Mouse (Mus musculus): ENCODE data around the gene Tk1. TPM values are rescaled to one million over a fixed set of nuclear protein-coding genes. Genes with fewer than 3 reads are reported as not detected.
"Not testable (repeated sequence)": the region's sequence is repeated elsewhere in the genome, so short reads cannot be mapped to it uniquely, and the experiment has no call there.

Tk1 gene
- polyA plus RNA-seq, 1 experiment from 2014 or later, result 159 TPM

GRCm38 (mm10) chr11:117821868-117822267 lies 4.0 kb downstream of the Tk1 start:
- Histone ChIP-seq H3K9me3 (ENCODE audit: control insufficient read depth, low read length) (no peaks in the 10 kb centered on the region), H3K27ac (ENCODE audit: low read depth) (no peak overlapping the region), H3K9ac (ENCODE audit: low read length) (no peak overlapping the region), H3K27me3 (replicated peaks; ENCODE audit: control insufficient read depth, insufficient read depth, low read length) (no peaks in the 10 kb centered on the region), H3K4me3 (ENCODE audit: low read depth, low read length) (no peak overlapping the region), H3K36me3 (ENCODE audit: control insufficient read depth, insufficient read depth, low read length) (peaks cover 65% of the 10 kb centered on the region), H3K4me2 (ENCODE audit: low read length) (no peak overlapping the region), H3K4me1 (replicated peaks; ENCODE audit: control insufficient read depth, insufficient read depth, low read length) (peaks cover 24% of the 10 kb centered on the region)
- no peak for ATAC-seq (replicated peaks; ENCODE audit: low FRiP score, low TSS enrichment, low read depth)
- 86% methylated on average over 9 of the region's 9 CpGs for WGBS
- DNase-seq (ENCODE audit: low spot score), result no peak

GRCm38 (mm10) chr11:117820173-117820572 lies 5.7 kb downstream of the Tk1 start:
- H3K27me3 ChIP-seq (replicated peaks; ENCODE audit: control insufficient read depth, insufficient read depth, low read length), result no peaks in the 10 kb centered on the region
- peaks cover 79% of the 10 kb centered on the region for H3K36me3 ChIP-seq (ENCODE audit: control insufficient read depth, insufficient read depth, low read length)
- no peak overlapping the region for H3K9ac ChIP-seq (ENCODE audit: low read length)
- no peak overlapping the region for H3K4me2 ChIP-seq (ENCODE audit: low read length)
- H3K4me3 ChIP-seq (ENCODE audit: low read depth, low read length), result no peak overlapping the region
- ATAC-seq (replicated peaks; ENCODE audit: low FRiP score, low TSS enrichment, low read depth), result no peak
- H3K4me1 ChIP-seq (replicated peaks; ENCODE audit: control insufficient read depth, insufficient read depth, low read length), result peaks cover 17% of the 10 kb centered on the region
- no peak overlapping the region for H3K27ac ChIP-seq (ENCODE audit: low read depth)
- no peaks in the 10 kb centered on the region for H3K9me3 ChIP-seq (ENCODE audit: control insufficient read depth, low read length)
- 91% methylated on average over 7 of the region's 7 CpGs for WGBS
- DNase-seq (ENCODE audit: low spot score), result no peak

GRCm38 (mm10) chr11:117819095-117819494 lies 6.8 kb downstream of the Tk1 start:
- Histone ChIP-seq H3K4me1 (replicated peaks; ENCODE audit: control insufficient read depth, insufficient read depth, low read length) (peaks cover 14% of the 10 kb centered on the region), H3K9ac (ENCODE audit: low read length) (no peak overlapping the region), H3K27me3 (replicated peaks; ENCODE audit: control insufficient read depth, insufficient read depth, low read length) (no peaks in the 10 kb centered on the region), H3K4me2 (ENCODE audit: low read length) (no peak overlapping the region), H3K36me3 (ENCODE audit: control insufficient read depth, insufficient read depth, low read length) (peaks cover 90% of the 10 kb centered on the region), H3K27ac (ENCODE audit: low read depth) (no peak overlapping the region), H3K4me3 (ENCODE audit: low read depth, low read length) (no peak overlapping the region), H3K9me3 (ENCODE audit: control insufficient read depth, low read length) (no peaks in the 10 kb centered on the region)
- no peak for DNase-seq (ENCODE audit: low spot score)
- WGBS, result 85% methylated on average over 8 of the region's 8 CpGs
- ATAC-seq (replicated peaks; ENCODE audit: low FRiP score, low TSS enrichment, low read depth), result no peak

GRCm38 (mm10) chr11:117816389-117816996 lies 9.4 kb downstream of the Tk1 start:
- H3K27me3 ChIP-seq (replicated peaks; ENCODE audit: control insufficient read depth, insufficient read depth, low read length), result no peaks in the 10 kb centered on the region
- DNase-seq (ENCODE audit: low spot score), result no peak
- no peak for ATAC-seq (replicated peaks; ENCODE audit: low FRiP score, low TSS enrichment, low read depth)
- H3K9ac ChIP-seq (ENCODE audit: low read length), result no peak overlapping the region
- H3K4me1 ChIP-seq (replicated peaks; ENCODE audit: control insufficient read depth, insufficient read depth, low read length), result no peaks in the 10 kb centered on the region
- no peaks in the 10 kb centered on the region for H3K9me3 ChIP-seq (ENCODE audit: control insufficient read depth, low read length)
- H3K4me2 ChIP-seq (ENCODE audit: low read length), result no peak overlapping the region
- WGBS, result 82% methylated on average over 12 of the region's 13 CpGs
- no peak overlapping the region for H3K27ac ChIP-seq (ENCODE audit: low read depth)
- peaks cover 89% of the 10 kb centered on the region for H3K36me3 ChIP-seq (ENCODE audit: control insufficient read depth, insufficient read depth, low read length)
- no peak overlapping the region for H3K4me3 ChIP-seq (ENCODE audit: low read depth, low read length)

- WGBS, result 81% methylated on average over 9 of the region's 9 CpGs
- H3K4me3 ChIP-seq (ENCODE audit: low read depth, low read length); DNase-seq (ENCODE audit: low spot score): not testable (repeated sequence)
Measured at GRCm38 (mm10) chr11:117815850-117816249, 10.0 kb downstream of the Tk1 start.

GRCm38 (mm10) chr11:117814704-117815366 lies 11.1 kb downstream of the Tk1 start:
- Histone ChIP-seq H3K4me3 (ENCODE audit: low read depth, low read length) (no peak overlapping the region), H3K27ac (ENCODE audit: low read depth) (no peak overlapping the region), H3K9ac (ENCODE audit: low read length) (no peak overlapping the region), H3K4me1 (replicated peaks; ENCODE audit: control insufficient read depth, insufficient read depth, low read length) (peaks cover 7% of the 10 kb centered on the region), H3K27me3 (replicated peaks; ENCODE audit: control insufficient read depth, insufficient read depth, low read length) (no peaks in the 10 kb centered on the region), H3K4me2 (ENCODE audit: low read length) (no peak overlapping the region), H3K9me3 (ENCODE audit: control insufficient read depth, low read length) (no peaks in the 10 kb centered on the region), H3K36me3 (ENCODE audit: control insufficient read depth, insufficient read depth, low read length) (peaks cover 73% of the 10 kb centered on the region)
- DNase-seq (ENCODE audit: low spot score), result no peak
- 88% methylated on average over 6 of the region's 6 CpGs for WGBS
- ATAC-seq (replicated peaks; ENCODE audit: low FRiP score, low TSS enrichment, low read depth), result no peak

More at GRCm38 (mm10) chr11:117815850-117816249, 10.0 kb downstream of the Tk1 start:
- not testable (repeated sequence) for H3K9ac ChIP-seq (ENCODE audit: low read length); H3K27ac ChIP-seq (ENCODE audit: low read depth); H3K4me2 ChIP-seq (ENCODE audit: low read length); H3K9me3 ChIP-seq (ENCODE audit: control insufficient read depth, low read length); ATAC-seq (replicated peaks; ENCODE audit: low FRiP score, low TSS enrichment, low read depth); H3K4me1 ChIP-seq (replicated peaks; ENCODE audit: control insufficient read depth, insufficient read depth, low read length); H3K27me3 ChIP-seq (replicated peaks; ENCODE audit: control insufficient read depth, insufficient read depth, low read length)
- peaks cover 83% of the 10 kb centered on the region for H3K36me3 ChIP-seq (ENCODE audit: control insufficient read depth, insufficient read depth, low read length)

GRCm38 (mm10) chr11:117813867-117814266 lies 12.0 kb downstream of the Tk1 start:
- no peaks in the 10 kb centered on the region for H3K9me3 ChIP-seq (ENCODE audit: control insufficient read depth, low read length)
- H3K9ac ChIP-seq (ENCODE audit: low read length), result no peak overlapping the region
- H3K27me3 ChIP-seq (replicated peaks; ENCODE audit: control insufficient read depth, insufficient read depth, low read length), result no peaks in the 10 kb centered on the region
- no peak overlapping the region for H3K4me2 ChIP-seq (ENCODE audit: low read length)
- H3K4me3 ChIP-seq (ENCODE audit: low read depth, low read length), result no peak overlapping the region
- peaks cover 7% of the 10 kb centered on the region for H3K4me1 ChIP-seq (replicated peaks; ENCODE audit: control insufficient read depth, insufficient read depth, low read length)
- 66% methylated on average over 5 of the region's 5 CpGs for WGBS
- H3K27ac ChIP-seq (ENCODE audit: low read depth), result no peak overlapping the region
- H3K36me3 ChIP-seq (ENCODE audit: control insufficient read depth, insufficient read depth, low read length), result peaks cover 64% of the 10 kb centered on the region
- no peak for ATAC-seq (replicated peaks; ENCODE audit: low FRiP score, low TSS enrichment, low read depth)
- DNase-seq (ENCODE audit: low spot score), result no peak

- WGBS, result under 1% methylated on average over 21 of the region's 21 CpGs
- DNase-seq (ENCODE audit: low spot score), result peak; percentile 87
Measured at GRCm38 (mm10) chr11:117810401-117811046, 15.4 kb downstream of the Tk1 start.

More at GRCm38 (mm10) chr11:117810401-117811046, 15.4 kb downstream of the Tk1 start:
- Histone ChIP-seq H3K27ac (ENCODE audit: low read depth) (peak overlapping the region; percentile 70), H3K27me3 (replicated peaks; ENCODE audit: control insufficient read depth, insufficient read depth, low read length) (no peaks in the 10 kb centered on the region), H3K36me3 (ENCODE audit: control insufficient read depth, insufficient read depth, low read length) (peaks cover 34% of the 10 kb centered on the region), H3K9ac (ENCODE audit: low read length) (peak overlapping the region; percentile 77), H3K4me2 (ENCODE audit: low read length) (peak overlapping the region; percentile 99), H3K4me3 (ENCODE audit: low read depth, low read length) (peak overlapping the region; percentile 77), H3K9me3 (ENCODE audit: control insufficient read depth, low read length) (no peaks in the 10 kb centered on the region), H3K4me1 (replicated peaks; ENCODE audit: control insufficient read depth, insufficient read depth, low read length) (peaks cover 7% of the 10 kb centered on the region)
- ATAC-seq (replicated peaks; ENCODE audit: low FRiP score, low TSS enrichment, low read depth), result peak; percentile 81

All from intestine, embryonic 14.5 days (tissue).